Mouse (Mus musculus) mouse embryonic stem cell (cell line): ENCODE data around the gene Oas1d.
"Not testable (repeated sequence)": the region's sequence is repeated elsewhere in the genome, so short reads cannot be mapped to it uniquely, and the experiment has no call there.

Source experiments
- in situ Hi-C, 2 experiments: fragments of 300-500 bp; cut with MboI; formaldehyde crosslinking; loops; 1 replicate in 1 of 2; 3 replicates in 1 of 2; pipeline ENCODE4 v1.14.3; 2019 to 2020; ENCODE audit warnings: low sequenced_read_pairs in 2 of 2, low pct_unique_long_range_greater_than_20kb in 1 of 2, mixed read lengths in 1 of 2; ENCODE audit not compliant: unreplicated experiment in 1 of 2

Oas1d gene

DNA sequence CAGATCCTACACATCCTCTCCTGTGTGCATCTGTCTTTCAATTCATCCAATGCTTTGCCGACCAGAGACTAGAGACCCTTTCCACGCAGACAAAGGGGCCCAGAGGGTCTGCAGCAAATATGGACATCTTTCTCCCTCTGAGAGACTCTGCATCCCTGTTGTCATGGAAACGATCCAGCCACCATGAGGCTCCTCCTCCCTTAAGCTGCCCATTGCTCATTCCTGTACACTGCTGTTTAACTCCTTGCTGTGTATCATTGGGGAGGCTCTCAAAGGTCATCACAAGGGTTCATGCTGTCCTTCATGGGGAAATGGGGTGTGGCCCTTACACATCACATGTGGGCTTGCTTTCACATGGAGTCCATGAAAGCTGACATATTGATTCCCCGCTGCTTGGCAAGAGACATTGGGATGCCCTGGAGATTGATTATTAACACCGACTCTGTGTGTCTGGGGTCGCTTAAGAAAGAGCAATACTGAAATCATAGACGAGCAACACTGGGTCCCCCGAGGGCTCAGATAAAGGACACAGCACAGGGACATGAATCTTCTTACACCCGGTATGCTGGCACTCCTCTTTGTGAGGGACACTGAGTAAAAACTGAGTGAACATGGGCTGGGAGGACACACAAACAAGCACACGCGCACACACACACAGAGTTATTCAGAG lies 19.0 kb upstream of the Oas1d start:
- in situ Hi-C loops: no loop called here

DNA sequence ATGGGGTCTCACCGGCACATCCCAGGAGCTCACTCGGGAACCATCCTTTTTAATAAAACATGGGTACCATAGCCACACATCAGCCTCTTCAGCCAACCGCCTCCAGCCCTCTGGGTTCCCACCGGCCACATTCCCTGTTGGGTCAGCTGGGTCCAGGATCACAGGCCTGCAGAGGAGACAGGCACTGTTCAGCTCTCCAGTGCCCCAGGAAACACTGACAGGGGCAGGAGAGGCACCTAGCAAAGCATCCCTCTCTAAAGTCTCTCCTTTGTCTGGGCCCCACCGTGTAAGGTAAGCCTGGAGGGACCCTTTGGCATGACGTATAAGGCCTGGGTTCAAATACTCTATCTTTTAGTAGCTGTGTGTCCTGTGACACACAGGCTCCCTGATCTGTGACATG lies 16.0 kb upstream of the Oas1d start:
- in situ Hi-C loops: no loop called here

DNA sequence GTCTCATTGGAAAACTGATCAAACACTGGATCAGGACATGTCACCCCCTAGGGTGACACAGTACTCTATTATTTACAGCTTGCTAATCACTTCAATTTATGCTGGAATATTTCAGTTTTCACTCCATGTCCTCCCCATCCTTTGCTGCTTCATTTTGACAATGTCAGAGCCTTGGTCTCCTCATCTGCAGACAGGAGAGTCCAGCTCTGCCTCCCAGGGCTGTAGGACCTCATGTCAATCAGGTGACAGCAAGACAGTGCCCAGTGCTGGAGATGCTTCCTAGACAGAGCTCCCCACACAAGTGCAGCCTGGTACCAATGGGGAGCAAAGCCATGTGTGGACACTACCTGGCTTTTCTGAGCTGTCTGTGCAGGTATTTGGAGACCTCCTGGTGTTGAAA lies 15.6 kb upstream of the Oas1d start:
- in situ Hi-C loops: no loop called here

DNA sequence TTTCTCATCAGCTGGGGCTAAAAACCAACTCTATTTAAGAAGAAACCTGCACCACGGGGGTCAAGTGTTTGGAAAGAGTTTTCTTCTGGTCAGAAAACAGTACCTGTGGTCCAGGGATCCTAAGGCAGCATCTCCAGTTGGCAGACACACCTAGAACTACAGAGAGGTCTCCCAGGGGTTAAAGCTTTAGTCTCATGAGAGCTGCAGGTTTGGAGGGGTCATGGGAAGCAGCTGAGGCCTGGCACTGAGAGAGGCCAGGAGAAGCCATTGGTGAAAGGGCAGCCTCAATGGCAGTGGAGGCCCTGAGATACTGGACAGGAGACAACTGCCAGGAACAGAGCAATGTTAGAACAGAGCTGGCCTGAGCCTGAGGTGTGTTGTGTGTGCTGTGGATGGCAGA lies 13.7 kb upstream of the Oas1d start:
- in situ Hi-C loops: no loop called here

DNA sequence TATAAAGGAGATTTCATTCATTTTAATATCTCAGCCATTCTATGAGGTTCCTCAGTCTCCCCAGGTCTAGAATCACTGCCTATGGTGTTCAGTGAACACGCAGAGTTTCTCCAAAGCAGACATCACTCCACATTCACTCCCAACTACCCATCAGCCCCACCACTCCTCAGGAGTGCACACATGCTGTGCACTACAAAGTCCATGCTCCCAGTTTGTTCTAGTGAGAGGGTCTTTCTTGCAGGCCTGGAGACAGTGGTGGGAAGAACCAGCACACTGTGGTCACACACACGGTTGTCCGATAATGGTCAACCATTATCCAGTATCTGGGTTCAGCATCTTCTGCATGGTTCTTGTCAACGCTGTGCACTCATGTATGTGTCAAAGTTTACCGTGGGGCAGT lies 12.3 kb upstream of the Oas1d start:
- in situ Hi-C loops: no loop called here

DNA sequence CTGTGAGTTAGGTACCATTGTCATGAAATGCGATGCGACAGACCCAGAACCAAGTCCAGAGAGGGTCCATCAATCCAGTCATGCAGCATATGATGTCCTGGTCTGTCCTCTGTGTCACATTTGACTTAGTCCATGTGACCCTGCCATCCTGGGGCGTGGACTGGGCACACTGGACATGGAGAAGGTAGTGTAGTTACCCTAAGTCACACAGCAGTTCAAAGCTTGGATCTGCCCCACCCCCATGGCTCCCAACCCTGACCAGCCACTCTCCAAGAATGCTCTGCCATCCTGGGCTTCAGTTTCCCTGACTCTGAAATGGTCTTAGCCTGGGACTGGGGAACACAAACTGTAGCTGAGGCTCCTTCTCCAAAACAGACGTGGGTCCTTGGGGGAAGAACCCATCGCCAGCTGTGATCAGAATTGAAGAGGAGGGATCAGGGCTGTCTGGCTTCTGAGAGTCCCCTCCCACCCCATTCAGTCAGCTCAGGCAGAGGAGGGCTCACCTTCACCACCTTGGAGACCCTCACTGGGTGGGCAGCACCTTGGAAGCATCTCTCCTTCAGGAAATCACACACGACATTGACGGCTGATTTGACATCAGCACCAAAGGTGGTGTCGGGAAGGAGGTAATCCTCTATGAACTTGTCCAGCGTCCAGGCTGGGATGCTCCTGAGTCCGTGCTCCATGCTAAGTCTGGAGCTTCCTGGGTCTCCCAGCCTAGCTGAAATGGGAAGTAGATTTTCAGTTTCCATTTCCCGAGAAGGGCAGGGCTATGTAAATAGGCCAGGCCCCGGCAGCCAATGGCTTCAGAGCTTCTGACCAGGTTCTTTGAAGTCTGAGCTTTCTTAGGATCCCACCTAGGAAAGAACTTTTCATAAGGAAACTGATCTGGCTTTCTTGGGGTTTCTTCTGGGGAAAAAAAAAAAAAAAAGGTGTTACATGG lies 7.3 kb upstream of the Oas1d start, which contains the start of gene Oas1a:
Gene Oas1a, minus strand, starts transcription at position 731 of the 943 bp plus-strand sequence.
- in situ Hi-C loops: not testable (repeated sequence)

DNA sequence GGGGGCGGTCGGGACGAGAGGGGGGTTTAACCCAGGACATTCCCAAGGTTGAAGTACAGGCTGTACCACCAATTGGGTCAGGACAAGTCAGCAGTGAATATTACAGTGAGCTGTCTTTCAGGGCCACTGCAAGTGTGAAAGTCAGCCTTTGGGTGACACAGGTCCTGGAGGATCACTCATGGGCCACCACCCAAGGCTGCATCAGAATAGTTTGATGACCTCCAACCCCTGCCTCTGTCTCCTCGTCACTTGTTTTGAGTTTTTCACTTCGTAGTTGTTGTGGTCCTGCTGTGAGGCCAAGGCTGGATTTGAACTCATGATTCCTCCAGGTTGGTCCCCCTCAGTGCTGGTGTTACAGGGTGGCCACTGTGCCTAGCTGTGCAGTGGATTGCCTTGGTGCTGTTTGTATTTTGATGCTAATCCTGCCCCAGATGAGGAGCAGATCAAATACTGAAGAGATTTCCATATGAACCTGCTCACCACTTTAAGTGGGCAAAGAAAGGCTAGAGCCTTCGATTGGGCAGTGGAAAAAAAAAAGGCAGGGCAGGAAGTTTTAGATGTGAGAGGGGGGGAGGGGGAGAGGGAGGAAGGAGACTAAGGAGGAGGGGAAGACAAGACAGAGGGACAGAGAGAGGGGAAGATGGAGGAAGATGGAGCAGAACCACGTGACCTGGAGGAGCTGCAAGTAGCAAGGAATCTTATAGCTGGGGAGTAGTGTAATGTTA lies 6.0 kb upstream of the Oas1d start:
- in situ Hi-C loops: no loop called here

DNA sequence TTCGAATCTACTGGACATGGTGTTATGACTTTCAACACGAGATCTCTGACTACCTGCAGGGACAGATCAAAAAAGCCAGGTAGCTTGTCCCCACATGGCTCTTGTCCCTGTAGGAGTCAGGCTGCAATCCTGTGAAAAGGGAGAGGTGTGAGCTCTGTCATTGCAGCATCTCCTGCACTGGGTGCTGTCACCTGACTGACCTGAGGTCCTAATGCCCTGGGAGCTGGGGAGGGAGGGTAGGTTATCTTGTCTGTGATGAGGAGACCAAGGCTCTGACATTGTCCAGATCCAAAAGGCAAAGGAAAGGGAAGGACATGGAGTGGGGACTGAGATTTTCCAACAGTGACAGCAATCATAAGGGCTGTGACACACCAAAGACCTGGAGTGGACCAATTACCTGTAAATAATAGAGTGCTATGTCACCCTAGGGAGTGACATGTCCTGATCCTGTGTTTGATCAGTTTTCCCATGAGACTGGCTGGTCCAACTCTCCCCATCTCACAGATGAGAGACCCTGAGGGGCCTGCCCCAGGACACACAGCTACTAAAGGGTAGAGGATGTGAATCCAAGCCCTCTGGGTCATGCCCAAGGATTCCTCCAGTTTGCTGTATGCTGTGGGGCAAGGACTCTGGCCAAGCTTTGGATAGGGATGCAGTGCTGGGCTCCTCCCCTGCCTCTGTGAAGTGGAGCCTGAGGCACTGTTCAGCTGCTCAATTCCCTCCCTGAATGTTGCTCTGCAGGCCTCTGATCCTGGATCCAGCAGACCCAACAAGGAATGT lies 5.0 kb downstream of the Oas1d start:
- in situ Hi-C loops: not testable (repeated sequence)

DNA sequence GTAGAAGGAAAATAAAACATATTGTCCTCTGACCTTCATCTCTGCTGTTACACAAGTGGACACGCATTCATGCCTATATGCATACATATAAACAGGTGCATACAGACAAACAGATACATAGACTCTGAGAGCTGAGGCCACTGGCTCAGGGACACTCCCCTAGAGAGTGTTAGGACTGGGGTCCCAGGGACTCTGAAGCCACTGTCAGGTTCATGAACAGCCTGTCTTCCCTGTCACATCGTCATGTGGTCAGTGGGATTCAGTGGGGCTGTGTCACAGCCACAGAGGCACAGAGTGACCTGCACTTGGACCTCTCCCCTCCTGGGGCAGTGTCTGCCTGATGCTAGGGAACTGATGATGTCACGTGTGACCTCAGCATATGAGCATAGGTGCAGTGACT lies 6.0 kb downstream of the Oas1d start:
- in situ Hi-C loops: no loop called here

DNA sequence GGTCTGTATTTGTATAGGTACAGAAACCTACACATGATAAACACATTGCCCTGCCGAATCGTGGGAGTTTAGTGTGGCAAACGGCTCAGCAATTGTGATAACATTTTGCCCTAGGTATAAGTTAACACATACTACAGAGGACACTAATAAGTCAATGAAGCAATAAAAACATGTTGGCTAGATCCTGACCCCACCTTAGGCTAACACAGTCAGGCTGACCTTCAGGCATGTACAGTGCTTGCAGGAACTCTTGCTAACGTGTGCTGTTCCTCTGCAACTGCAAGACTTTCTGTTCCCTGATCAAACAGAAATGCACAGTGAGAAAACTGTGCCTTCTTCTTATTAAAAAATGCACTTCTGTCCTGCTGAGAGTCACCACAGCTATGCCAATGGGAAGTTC lies 9.6 kb downstream of the Oas1d start:
- in situ Hi-C loops: no loop called here

DNA sequence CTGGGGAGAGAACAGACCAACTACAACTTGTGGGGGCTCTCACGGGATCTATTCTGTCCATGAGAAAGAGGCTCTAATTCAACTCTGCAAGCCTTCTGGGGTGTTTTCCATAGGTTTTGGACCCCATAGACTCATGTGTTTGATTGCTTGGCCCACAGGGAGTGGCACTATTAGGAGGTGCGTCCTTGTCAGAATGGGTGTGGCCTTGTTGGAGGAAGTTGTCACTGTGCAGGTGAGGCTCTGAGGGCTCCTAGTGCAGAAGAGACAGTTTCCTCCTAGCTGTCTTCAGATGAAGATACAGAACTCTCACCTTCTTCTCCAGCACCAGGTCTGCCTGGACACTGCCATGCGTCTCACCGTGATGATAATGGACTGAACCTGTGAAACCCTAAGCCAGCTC lies 10.2 kb downstream of the Oas1d start:
- in situ Hi-C loops: not testable (repeated sequence)

DNA sequence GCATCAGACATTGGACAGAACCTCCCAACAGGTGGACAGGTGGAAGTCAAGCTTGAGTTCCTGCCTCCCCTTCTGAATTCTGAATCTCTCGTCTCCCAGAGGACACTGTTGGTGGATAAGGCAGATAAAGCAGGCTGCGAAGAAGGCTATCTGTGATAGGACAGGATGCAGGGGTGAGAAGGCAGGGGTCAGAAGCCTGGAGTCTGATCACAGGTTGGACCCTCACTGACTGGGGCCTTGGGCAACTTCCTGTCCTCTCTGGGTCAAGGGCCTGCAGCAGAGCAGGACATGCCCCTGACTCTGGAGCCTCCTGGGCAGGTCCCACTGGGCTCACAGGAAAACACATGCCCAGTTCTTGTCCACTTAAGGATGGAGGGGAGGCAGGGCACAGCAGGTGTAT lies 12.0 kb downstream of the Oas1d start:
- in situ Hi-C loops: not testable (repeated sequence)

DNA sequence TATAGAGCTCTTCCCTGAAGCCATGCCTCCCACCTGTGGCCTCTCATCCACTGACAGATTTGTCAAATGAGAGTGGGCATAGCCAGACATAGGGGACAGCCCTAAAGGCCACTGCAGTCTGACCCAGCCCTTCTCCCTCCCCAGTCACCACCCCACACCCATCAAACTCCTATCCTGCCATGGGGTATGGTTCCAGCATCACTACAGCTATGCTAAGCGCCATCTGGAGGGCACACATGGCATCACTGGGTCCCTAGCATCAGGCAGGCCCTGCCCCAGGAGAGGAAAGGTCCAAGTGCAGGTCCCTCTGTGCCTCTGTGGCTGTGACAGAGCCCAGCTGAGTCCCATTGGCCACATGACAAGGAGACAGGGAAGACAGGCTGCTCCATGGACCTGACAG lies 12.7 kb downstream of the Oas1d start:
- in situ Hi-C loops: no loop called here

DNA sequence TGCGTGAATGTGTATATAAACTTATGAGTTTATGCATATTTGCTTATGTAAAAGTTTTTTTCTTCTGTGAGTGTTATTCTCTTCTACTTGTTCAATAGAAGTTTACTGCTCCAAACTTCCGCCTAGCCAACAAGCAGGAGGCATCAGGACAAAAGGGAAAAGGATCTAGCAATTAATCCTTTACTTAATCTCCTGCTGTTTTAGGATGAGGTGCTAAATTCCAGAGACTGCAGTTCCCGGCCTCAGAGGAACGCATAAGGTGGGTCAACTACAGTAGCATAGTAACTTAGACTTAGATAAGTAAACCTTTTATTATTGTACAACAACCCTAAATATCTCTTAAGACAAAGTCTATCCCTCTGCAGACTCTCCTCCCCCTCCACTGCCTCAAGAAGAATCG lies 19.6 kb downstream of the Oas1d start:
- in situ Hi-C loops: no loop called here

DNA sequence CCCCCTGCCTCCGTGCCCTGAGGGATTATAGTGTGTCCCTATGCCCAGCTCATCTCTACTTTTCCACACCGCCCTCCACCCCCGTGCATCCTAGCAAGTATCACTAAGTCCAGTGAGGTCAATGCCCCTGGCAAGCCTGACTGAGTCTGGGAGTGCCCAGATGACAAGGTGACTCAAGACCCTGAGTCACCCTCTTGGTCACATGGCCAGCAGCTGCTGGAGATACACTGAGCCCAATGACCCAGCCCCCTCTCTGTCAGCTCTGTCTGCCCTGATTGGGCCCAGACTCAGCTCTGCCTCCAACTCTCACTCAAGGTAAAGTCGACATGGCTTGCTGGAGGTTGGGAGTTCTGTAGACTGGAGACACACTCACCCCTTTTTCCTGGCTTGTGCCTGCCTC lies 23.5 kb downstream of the Oas1d start:
- in situ Hi-C loops: no loop called here

DNA sequence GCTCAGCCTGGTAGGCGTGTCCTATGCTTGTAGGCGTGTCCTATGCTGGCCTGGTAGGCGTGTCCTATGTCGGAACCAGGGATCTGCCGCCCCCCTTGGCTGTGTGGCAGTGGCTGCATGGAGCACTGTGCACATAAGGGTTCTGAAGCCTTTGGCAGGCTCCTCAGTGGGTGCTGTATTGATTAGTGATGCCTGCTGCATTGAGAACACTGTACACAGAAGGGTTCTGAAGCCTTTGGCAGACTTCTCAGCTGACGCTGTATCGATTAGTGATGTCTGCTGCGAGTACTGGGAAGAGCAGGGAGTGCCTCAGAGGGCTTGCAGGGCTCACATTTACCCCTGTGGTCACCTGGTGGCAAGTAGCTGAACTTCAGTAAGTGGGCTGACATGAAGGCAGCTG lies 24.2 kb downstream of the Oas1d start:
- in situ Hi-C loops: no loop called here

DNA sequence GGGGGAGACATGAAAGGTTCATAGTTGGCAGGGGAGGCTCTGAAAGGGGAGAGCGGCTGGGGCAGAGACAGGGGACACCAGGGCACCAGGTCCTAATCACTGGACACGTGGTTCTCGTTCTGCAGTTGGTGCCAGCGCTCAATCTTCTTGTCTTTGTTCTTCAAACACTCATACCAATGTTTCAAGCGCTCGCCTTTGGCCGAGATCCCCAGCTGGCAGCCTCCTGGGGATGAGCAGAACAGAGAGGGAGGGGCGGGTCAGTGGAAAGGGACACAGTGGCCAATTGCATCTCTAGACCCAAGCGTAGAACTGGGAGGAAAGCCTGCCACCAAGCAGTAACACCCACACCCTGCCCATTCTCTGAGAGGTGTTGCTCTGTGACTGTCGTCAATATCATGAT lies 27.7 kb downstream of the Oas1d start:
- in situ Hi-C loops: no loop called here

DNA sequence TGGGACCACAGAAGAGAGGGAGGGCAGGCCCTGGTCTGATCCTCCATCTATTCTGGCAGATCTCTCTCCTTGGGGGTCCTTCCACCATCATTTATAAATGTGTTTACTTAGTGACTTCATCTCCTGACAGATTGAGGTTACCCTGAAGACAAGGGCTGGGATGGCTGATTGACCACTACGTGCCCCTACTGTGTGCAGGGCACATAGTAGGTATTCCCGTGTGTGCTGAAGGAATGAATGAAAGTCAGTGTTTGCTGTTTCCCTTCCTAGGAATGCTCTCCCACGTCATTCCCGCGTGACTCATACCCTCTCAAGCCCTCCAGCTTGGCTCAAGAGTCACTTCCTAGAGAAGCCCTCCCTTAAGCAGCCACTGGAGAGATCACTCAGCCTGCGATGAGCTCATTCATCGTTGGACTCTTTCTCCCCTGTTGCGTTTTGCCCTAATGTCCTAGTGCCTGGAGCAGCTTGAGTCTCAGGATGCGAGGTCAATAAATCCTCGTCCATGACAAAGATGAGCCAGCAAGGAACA lies 38.0 kb downstream of the Oas1d start:
- in situ Hi-C loops: no loop called here
